Mouse (Mus musculus) layer of hippocampus, adult 8-10 months (tissue): ENCODE measurements around the gene Olfr943. TPM values are rescaled to one million over a fixed set of nuclear protein-coding genes. Genes with fewer than 3 reads are reported as not detected.

Experiments used
- DNase-seq, 2 experiments: peaks; one replicate each; pipeline ENCODE4 v3.0.0; 2022; ENCODE audit warnings: low spot score in 2 of 2
- total RNA-seq, 4 experiments: library from RNA; stranded (reverse); gene quantifications; 2 replicates each; pipeline ENCODE4 v1.2.4; 2022

Gene Olfr943
- total RNA-seq = not detected

GRCm38 (mm10) chr9:39166004-39166403 is at the start of gene Olfr943:
Olfr943 (plus strand) TSS chr9:39166304.
- no peak for DNase-seq

- DNase-seq = no peak
These were observed 38.8 kb upstream of the Olfr943 start for GRCm38 (mm10) chr9:39127326-39127725.

GRCm38 (mm10) chr9:39127831-39128230 is 38.3 kb upstream of the Olfr943 start, which contains the start of gene Olfr27:
Olfr27 (plus strand) TSS chr9:39128131.
- DNase-seq = no peak

GRCm38 (mm10) chr9:39152401-39152800 is 13.7 kb upstream of the Olfr943 start:
- DNase-seq = no peak

GRCm38 (mm10) chr9:39201620-39202019 is 35.5 kb downstream of the Olfr943 start, which contains the start of gene Olfr944:
Olfr944 (plus strand) TSS chr9:39201920.
- DNase-seq = no peak

Other genes starting within 250 kb of the Olfr943 start
- not detected for gene Olfr930, start 236.5 kb upstream of the Olfr943 start, total RNA-seq
- under 1 TPM in 1 of 4 experiments, not detected in 3; 0.10 TPM for gene Olfr933, start 194.0 kb upstream of the Olfr943 start, total RNA-seq
- not detected for gene Olfr934, start 178.0 kb upstream of the Olfr943 start, total RNA-seq
- gene Olfr935, start 166.6 kb upstream of the Olfr943 start, total RNA-seq = not detected
- not detected for gene Olfr146, start 142.9 kb upstream of the Olfr943 start, total RNA-seq
- gene Olfr937, start 101.4 kb upstream of the Olfr943 start, total RNA-seq = not detected
- not detected for gene Olfr938, start 87.4 kb upstream of the Olfr943 start, total RNA-seq
- not detected for gene Olfr27, start 38.2 kb upstream of the Olfr943 start, total RNA-seq
- not detected for gene Olfr944, start 35.6 kb downstream of the Olfr943 start, total RNA-seq
- not detected for gene Olfr1537, start 83.7 kb downstream of the Olfr943 start, total RNA-seq
- not detected for gene Olfr945, start 110.5 kb downstream of the Olfr943 start, total RNA-seq
- not detected for gene Olfr948, start 159.7 kb downstream of the Olfr943 start, total RNA-seq
- not detected for gene Olfr951, start 221.1 kb downstream of the Olfr943 start, total RNA-seq